In genomic region chr13:39691291-39692024, GRCm38 (mm10) we compare ENCODE assay signal across 26 mouse cellular contexts.
DNase-seq lines count a peak whose midpoint lies in the region; ATAC-seq and TF ChIP-seq lines count a peak whose summit lies in the region.
"Had no signal": no experiment of that assay in that cellular context is flagged by ENCODE, and none has a peak within 500 bp of the region (broad histone marks: within the 10 kb centered on the region; RNA-seq: fewer than 3 reads in every experiment).

No protein-coding gene starts in this region.

- no peak overlapping the region for H3K9ac ChIP-seq in kidney, embryonic 14.5 days (ENCODE audit: low read depth, low read length)
- no peak overlapping the region for H3K9ac ChIP-seq in midbrain, postnatal 0 days (replicated peaks; ENCODE audit: low read length, poor library complexity, severe bottlenecking)
- H3K9ac ChIP-seq: embryonic facial prominence, embryonic 13.5 days; forebrain, postnatal 0 days; hindbrain, embryonic 13.5 days; liver, postnatal 0 days; midbrain, embryonic 13.5 days; stomach, embryonic 15.5 days had no signal

- peak; percentile 1 for DNase-seq in kidney, postnatal 14 days
- DNase-seq in midbrain, postnatal 0 days (ENCODE audit: low spot score) = peak; percentile 9
- DNase-seq in midbrain, embryonic 10.5 days (ENCODE audit: low spot score) = no peak
- DNase-seq in brain, adult 2 months (ENCODE audit: low read depth, low spot score) = peak; percentile 10
- DNase-seq: adrenal gland, postnatal 14 days; B cell, adult 2 months; cerebellum, adult 9-11 months; forebrain, postnatal 0 days; gastrocnemius, postnatal 25 days; heart, adult 2 months; kidney, adult 11 months; liver; liver, postnatal 0 days; thymus, postnatal 25 days had no signal

- no peak overlapping the region for H3K4me3 ChIP-seq in kidney, embryonic 14.5 days (ENCODE audit: low read length)
- no peak overlapping the region for H3K4me3 ChIP-seq in midbrain, postnatal 0 days (ENCODE audit: low read depth, low read length)
- no peak overlapping the region for H3K4me3 ChIP-seq in midbrain, embryonic 10.5 days
- H3K4me3 ChIP-seq: embryonic facial prominence, embryonic 13.5 days; forebrain, embryonic 10.5 days; heart, adult 2 months; hindbrain, embryonic 13.5 days; limb, embryonic 10.5 days; midbrain, embryonic 13.5 days; stomach, embryonic 15.5 days had no signal

- no peaks in the 10 kb centered on the region for H3K9me3 ChIP-seq in kidney, embryonic 14.5 days (ENCODE audit: control insufficient read depth, low read length)
- no peaks in the 10 kb centered on the region for H3K9me3 ChIP-seq in midbrain, postnatal 0 days (ENCODE audit: low read length)
- H3K9me3 ChIP-seq in midbrain, embryonic 10.5 days (replicated peaks) = no peaks in the 10 kb centered on the region
- H3K9me3 ChIP-seq: embryonic facial prominence, embryonic 13.5 days; forebrain, embryonic 10.5 days; hindbrain, embryonic 13.5 days; limb, embryonic 10.5 days; midbrain, embryonic 13.5 days; stomach, embryonic 15.5 days had no signal

- no peaks in the 10 kb centered on the region for H3K36me3 ChIP-seq in kidney, embryonic 14.5 days (ENCODE audit: control insufficient read depth, insufficient read depth, low read length)
- no peaks in the 10 kb centered on the region for H3K36me3 ChIP-seq in midbrain, postnatal 0 days (ENCODE audit: insufficient read depth, low read length)
- no peaks in the 10 kb centered on the region for H3K36me3 ChIP-seq in midbrain, embryonic 10.5 days
- H3K36me3 ChIP-seq: embryonic facial prominence, embryonic 13.5 days; forebrain, embryonic 10.5 days; G1E; hindbrain, embryonic 13.5 days; limb, embryonic 10.5 days; midbrain, embryonic 13.5 days; stomach, embryonic 15.5 days had no signal

- no peak for ATAC-seq in kidney, embryonic 14.5 days (ENCODE audit: low FRiP score, low TSS enrichment)
- no peak for ATAC-seq in midbrain, postnatal 0 days (ENCODE audit: low FRiP score)
- ATAC-seq in megakaryocyte progenitor cell, adult 5-6 weeks (replicated peaks; ENCODE audit: poor library complexity) = peak; percentile 72
- no peak for ATAC-seq in erythroid progenitor cell, adult 5-6 weeks (replicated peaks; ENCODE audit: low FRiP score, poor library complexity, severe bottlenecking)
- no peak for ATAC-seq in erythroblast, adult 5-6 weeks (replicated peaks; ENCODE audit: low FRiP score, poor library complexity, severe bottlenecking)
- ATAC-seq: forebrain, postnatal 0 days; liver, postnatal 0 days; midbrain, embryonic 13.5 days had no signal

- H3K4me1 ChIP-seq in kidney, embryonic 14.5 days (ENCODE audit: control insufficient read depth, insufficient read depth, low read length) = no peaks in the 10 kb centered on the region
- no peaks in the 10 kb centered on the region for H3K4me1 ChIP-seq in midbrain, postnatal 0 days (ENCODE audit: insufficient read depth, low read length)
- no peaks in the 10 kb centered on the region for H3K4me1 ChIP-seq in midbrain, embryonic 10.5 days
- H3K4me1 ChIP-seq: embryonic facial prominence, embryonic 13.5 days; forebrain, embryonic 10.5 days; hindbrain, embryonic 13.5 days; limb, embryonic 10.5 days; midbrain, embryonic 13.5 days; stomach, embryonic 15.5 days had no signal

- no peak for TF ChIP-seq CTCF in midbrain, postnatal 0 days (IDR thresholded peaks at IDR 0.05)

- 78% methylated on average over 3 of the region's 3 CpGs for WGBS in kidney, embryonic 14.5 days
- 80% methylated on average over 3 of the region's 3 CpGs for WGBS in midbrain, postnatal 0 days
- WGBS in midbrain, embryonic 10.5 days = 83% methylated on average over 3 of the region's 3 CpGs

- H3K4me2 ChIP-seq in kidney, embryonic 14.5 days (replicated peaks; ENCODE audit: low read depth, low read length) = no peak overlapping the region
- H3K4me2 ChIP-seq in midbrain, postnatal 0 days (ENCODE audit: low read depth, low read length, poor library complexity, severe bottlenecking) = no peak overlapping the region
- H3K4me2 ChIP-seq: embryonic facial prominence, embryonic 13.5 days; hindbrain, embryonic 13.5 days; midbrain, embryonic 13.5 days; stomach, embryonic 15.5 days had no signal

- no peaks in the 10 kb centered on the region for H3K27me3 ChIP-seq in kidney, embryonic 14.5 days (ENCODE audit: control insufficient read depth, insufficient read depth, low read length)
- H3K27me3 ChIP-seq in midbrain, postnatal 0 days (ENCODE audit: insufficient read depth, low read length) = no peaks in the 10 kb centered on the region
- H3K27me3 ChIP-seq in midbrain, embryonic 10.5 days (ENCODE audit: low read depth, poor library complexity, severe bottlenecking) = no peaks in the 10 kb centered on the region
- H3K27me3 ChIP-seq: CH12.LX; embryonic facial prominence, embryonic 13.5 days; hindbrain, embryonic 13.5 days; midbrain, embryonic 13.5 days; stomach, embryonic 15.5 days had no signal

- no peak overlapping the region for H3K27ac ChIP-seq in kidney, embryonic 14.5 days (ENCODE audit: low read depth, low read length)
- H3K27ac ChIP-seq in midbrain, postnatal 0 days (ENCODE audit: low read depth, low read length) = no peak overlapping the region
- H3K27ac ChIP-seq in midbrain, embryonic 10.5 days (replicated peaks) = no peak overlapping the region
- H3K27ac ChIP-seq: embryonic facial prominence, embryonic 13.5 days; forebrain, embryonic 10.5 days; heart, adult 2 months; hindbrain, embryonic 13.5 days; limb, embryonic 10.5 days; midbrain, embryonic 13.5 days; stomach, embryonic 15.5 days had no signal
